Mouse (Mus musculus): ENCODE results near the gene Gm3047. TPM values are rescaled to one million over a fixed set of nuclear protein-coding genes. Genes with fewer than 3 reads are reported as not detected.
"Not testable (repeated sequence)": the region's sequence is repeated elsewhere in the genome, so short reads cannot be mapped to it uniquely, and the experiment has no call there.

The Gm3047 gene
- not detected in 2 replicates for polyA plus RNA-seq (2014; fragmentation: Nextera tagmentation; extraction: Ambion mirVana)

- H3K9me3 ChIP-seq (ENCODE audit: control insufficient read depth, low read length); H3K36me3 ChIP-seq (ENCODE audit: control insufficient read depth, insufficient read depth, low read length); H3K4me3 ChIP-seq (ENCODE audit: control insufficient read depth in 1 of 2, insufficient read depth in 1 of 2, low read depth in 1 of 2, low read length in 2 of 2); H3K4me2 ChIP-seq (ENCODE audit: low read length); H3K27ac ChIP-seq (replicated peaks in 1 of 2; ENCODE audit: control insufficient read depth in 1 of 2, insufficient read depth in 1 of 2, low read depth in 2 of 2, low read length in 2 of 2); H3K4me1 ChIP-seq (ENCODE audit: control insufficient read depth in 2 of 2, insufficient read depth in 2 of 2, low read length in 2 of 2); ATAC-seq (ENCODE audit: insufficient number of reproducible peaks, insufficient read depth, low FRiP score, low read depth); H3K27me3 ChIP-seq (ENCODE audit: control insufficient read depth, insufficient read depth, low read length); H3K9ac ChIP-seq (ENCODE audit: low read length): not testable (repeated sequence)
- WGBS: no CpG with 5 or more reads among the region's 2 CpGs
Observed at GRCm38 (mm10) chr14:4555105-4555504, at the start of gene Gm3047. Gm3047 (plus strand) TSS chr14:4555405.

Other genes starting within 250 kb of the Gm3047 start
- not detected in 2 replicates for gene Gm3149, start 238.1 kb upstream of the Gm3047 start, polyA plus RNA-seq (2014; fragmentation: Nextera tagmentation; extraction: Ambion mirVana)
- gene 2610042L04Rik, start 220.6 kb upstream of the Gm3047 start, polyA plus RNA-seq (2014; fragmentation: Nextera tagmentation; extraction: Ambion mirVana): 0.13 and 0.28 TPM in 2 replicates
- 0.15 TPM in 1 of 2 replicates, not detected in the other for gene Gm3159, start 157.9 kb upstream of the Gm3047 start, polyA plus RNA-seq (2014; fragmentation: Nextera tagmentation; extraction: Ambion mirVana)
- 0.55 TPM in 1 of 2 replicates, not detected in the other for gene Gm3164, start 140.0 kb upstream of the Gm3047 start, polyA plus RNA-seq (2014; fragmentation: Nextera tagmentation; extraction: Ambion mirVana)
- gene Gm3173, start 124.4 kb upstream of the Gm3047 start, polyA plus RNA-seq (2014; fragmentation: Nextera tagmentation; extraction: Ambion mirVana): not detected in 2 replicates
- not detected in 2 replicates for gene Gm3182, start 73.7 kb upstream of the Gm3047 start, polyA plus RNA-seq (2014; fragmentation: Nextera tagmentation; extraction: Ambion mirVana)
- 0.14 TPM in 1 of 2 replicates, not detected in the other for gene Gm8159, start 76.9 kb downstream of the Gm3047 start, polyA plus RNA-seq (2014; fragmentation: Nextera tagmentation; extraction: Ambion mirVana)
- gene Gm3239, start 108.8 kb downstream of the Gm3047 start, polyA plus RNA-seq (2014; fragmentation: Nextera tagmentation; extraction: Ambion mirVana): 0.15 TPM in 1 of 2 replicates, not detected in the other
- gene Gm7876, start 153.8 kb downstream of the Gm3047 start, polyA plus RNA-seq (2014; fragmentation: Nextera tagmentation; extraction: Ambion mirVana): not detected in 2 replicates
- 0.38 and 1.3 TPM in 2 replicates for gene Gm3252, start 171.4 kb downstream of the Gm3047 start, polyA plus RNA-seq (2014; fragmentation: Nextera tagmentation; extraction: Ambion mirVana)
- 0.11 TPM in 1 of 2 replicates, not detected in the other for gene Gm9602, start 220.9 kb downstream of the Gm3047 start, polyA plus RNA-seq (2014; fragmentation: Nextera tagmentation; extraction: Ambion mirVana)